Mouse (Mus musculus) bone marrow, adult 2 months (tissue): ENCODE results near the gene Rsad1.

Experiments used
- CTCF ChIP-seq: fragments of 200-500 bp; IDR thresholded peaks from 2 replicates; pipeline ENCODE4 v1.5.1; 2011; ENCODE audit warnings: low read length, control low read depth; ENCODE audit not compliant: control insufficient read depth, insufficient read depth
- POLR2A ChIP-seq: fragments of 200-500 bp; IDR thresholded peaks from 2 replicates; pipeline ENCODE4 v1.6.1; 2011; ENCODE audit warnings: low read depth, mild to moderate bottlenecking, control low read depth, low read length, borderline replicate concordance; ENCODE audit not compliant: control insufficient read depth

DNA sequence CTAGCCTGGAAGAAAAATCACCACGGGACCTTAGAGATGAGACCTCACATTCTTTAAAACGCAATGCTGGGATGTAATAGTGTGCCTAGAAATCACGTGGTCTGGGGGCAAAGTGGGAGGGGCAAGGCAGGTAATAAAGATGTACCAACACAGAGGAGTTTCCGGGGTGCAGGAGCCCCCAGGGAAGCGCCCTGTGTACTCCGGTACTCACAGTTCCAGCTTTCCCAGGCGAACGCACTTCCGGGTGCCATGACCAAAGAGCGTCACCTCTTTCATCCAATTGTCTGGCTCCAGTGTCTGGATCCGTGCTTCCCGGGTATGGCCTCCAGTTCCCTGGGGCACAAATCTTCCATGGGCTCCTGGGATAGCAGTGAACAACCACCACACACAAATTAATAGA is 5.7 kb downstream of the Rsad1 start:
- TF ChIP-seq CTCF, result no peak
- no peak for TF ChIP-seq POLR2A
